Mouse (Mus musculus) B cell, adult 2 months (primary cell): ENCODE data around the gene Gpr176.

ENCODE experiments used
- DNase-seq, 2 experiments: peaks; one replicate each; pipeline ENCODE4 v3.0.0; 2022

Gene Gpr176

DNA sequence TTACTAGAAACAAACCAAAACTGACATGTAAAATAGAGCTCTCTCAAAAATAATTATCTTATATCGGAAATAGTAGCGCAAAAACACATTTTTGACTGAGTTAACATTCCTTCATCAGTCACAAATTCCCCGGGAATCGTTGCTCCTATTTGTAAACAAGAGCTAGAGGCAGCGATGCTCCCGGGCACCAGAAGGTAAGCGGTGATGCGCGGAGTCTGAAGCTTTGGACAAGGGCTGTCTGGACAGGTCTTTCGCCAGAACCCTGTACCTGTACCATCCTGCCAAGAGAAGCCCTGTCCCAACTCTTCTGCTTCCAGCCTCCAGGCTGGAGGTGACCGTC is 688 bp downstream of the Gpr176 start:
- no peak for DNase-seq

DNA sequence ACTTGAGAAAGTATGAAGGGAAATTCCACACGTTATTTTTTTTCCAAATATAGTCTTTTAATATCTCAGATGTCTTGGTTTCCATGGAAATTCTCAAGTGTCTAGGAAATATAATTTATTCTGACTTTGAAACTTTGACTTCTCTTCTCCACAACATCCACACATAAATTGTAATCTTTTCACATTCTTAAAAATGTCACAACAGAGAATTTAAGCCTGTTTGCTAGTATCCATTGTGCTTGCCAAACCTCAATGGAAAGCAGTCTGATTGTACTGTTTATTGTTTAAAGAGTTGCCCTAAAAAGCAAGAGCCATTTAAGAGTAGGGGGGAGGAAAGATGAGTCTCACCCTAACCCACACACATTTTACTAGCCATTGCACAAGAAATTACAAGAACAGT is 1.4 kb downstream of the Gpr176 start:
- no peak for DNase-seq

DNA sequence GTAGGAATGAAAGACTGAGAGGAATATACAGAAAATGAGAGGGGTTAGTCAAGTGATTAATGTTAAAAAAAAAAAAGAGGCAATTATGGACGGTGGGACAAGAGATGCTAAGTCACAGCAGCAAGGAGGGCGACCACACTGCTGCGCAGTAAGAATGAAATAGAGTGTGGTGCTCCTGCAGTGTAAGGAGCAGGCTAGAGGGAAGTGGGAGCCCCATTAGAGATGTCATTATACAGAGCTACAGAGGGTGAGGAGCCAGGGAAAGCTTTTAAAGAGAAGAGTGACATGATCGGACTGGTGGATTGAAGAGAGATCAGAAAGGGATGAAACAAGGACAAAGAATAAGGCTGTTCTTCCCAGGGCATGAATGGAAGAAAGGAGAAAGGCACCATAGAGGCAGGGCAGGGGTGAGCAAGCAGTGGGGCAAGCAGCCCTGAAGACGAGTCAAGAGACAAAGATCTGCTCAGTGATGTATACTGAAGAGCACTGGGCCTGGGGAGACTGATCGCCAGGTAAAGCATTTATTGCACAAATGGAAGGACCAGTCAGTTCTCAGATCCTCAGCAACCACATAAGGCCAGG is 18.0 kb downstream of the Gpr176 start:
- no peak for DNase-seq

DNA sequence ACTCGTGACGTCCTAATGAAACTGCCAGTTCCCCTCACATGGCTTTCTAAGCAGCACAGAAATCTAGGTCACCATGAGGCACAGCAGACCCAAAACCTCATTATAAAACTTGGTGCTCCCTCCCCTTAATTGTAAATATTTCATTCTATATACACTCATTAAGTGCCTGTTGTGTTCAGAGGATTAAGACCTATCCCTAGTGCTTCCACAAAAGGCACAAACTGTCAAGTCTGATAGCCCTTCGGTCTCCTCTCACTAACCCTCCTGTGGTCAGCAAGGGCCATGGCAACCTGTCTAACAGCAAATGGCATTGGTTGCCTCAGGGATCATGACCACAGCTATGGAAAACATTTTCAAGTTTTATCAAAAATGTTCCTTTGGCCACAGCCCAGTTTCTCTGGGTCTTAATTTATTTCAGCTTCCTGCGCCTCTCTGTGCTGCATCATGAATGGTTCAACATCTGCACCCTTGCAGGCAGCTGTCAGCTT is 19.3 kb downstream of the Gpr176 start:
- no peak for DNase-seq

DNA sequence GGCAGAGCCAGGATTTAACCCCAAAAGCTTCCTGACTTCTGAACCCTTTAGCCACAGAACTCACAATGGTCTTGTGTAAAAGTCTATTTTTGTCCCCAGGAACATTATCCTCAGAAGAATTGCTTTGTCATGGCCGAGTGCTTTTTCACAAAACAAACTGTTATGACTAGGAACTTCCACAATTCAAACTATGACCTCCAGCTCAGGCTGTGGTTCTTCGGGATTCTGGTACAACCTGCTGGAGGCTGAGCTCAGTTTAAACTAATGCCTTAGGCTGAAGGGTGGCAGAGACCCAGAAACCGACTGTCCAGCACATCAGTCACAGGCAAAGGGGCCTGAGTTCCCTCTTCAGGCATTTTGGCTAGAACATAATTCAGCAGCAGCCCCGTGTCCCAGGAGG is 19.7 kb downstream of the Gpr176 start:
- DNase-seq: no peak

DNA sequence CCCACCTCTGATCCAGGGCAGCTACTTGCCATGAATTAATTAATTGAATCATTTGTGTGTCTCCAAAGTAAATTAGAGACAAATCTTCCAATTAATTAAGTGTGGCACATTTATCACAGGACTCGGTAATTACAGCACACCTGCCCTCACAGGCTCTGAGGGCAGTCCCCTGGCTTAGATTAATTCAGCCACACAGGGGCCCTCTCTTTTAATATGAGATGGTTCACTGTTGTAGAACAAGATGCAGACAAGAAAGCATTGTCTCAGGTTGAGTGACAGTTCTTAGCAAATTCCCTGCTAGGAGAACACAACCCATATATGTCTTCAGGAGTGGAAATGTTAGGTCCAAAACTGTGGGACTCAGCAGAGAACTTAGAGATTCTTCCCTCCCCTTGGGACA is 27.7 kb downstream of the Gpr176 start:
- no peak for DNase-seq

DNA sequence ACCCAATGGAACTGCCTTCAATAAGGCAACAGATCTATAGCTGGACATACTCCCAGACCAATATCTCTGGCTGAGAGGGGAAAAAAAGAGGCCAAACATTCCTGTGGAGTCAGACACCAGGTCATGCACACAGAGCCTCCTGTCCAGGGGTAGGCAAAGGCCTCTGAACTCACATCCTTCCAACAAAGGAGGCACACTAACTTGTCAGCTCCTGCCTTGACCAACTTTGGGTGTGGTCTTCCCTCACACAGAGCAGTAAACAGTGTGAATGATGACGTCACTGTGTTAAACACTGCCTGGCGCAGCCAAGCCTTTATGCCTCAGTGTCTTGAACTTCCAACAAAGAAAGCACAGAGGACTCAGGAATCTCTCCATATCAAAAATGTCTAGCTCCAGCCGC is 29.3 kb downstream of the Gpr176 start:
- DNase-seq: no peak

DNA sequence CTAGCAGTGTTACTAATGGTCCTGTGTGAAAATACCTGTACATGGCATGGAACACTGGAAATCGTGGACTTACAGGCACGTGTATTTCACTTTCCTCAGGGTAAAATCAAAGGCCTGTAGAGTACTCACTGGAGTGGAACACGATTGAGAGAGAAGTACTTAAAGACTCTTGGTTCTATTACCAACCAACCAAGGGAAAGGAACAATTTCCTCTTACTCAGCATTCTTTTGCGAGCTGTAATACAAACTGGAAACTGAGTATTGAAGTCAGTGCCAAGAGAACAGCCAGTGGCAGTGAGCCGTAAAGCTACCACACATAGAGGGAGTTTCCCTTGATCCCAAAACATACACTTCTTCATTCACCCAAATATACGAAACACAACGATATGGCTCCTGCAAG is 31.9 kb downstream of the Gpr176 start:
- DNase-seq: no peak

DNA sequence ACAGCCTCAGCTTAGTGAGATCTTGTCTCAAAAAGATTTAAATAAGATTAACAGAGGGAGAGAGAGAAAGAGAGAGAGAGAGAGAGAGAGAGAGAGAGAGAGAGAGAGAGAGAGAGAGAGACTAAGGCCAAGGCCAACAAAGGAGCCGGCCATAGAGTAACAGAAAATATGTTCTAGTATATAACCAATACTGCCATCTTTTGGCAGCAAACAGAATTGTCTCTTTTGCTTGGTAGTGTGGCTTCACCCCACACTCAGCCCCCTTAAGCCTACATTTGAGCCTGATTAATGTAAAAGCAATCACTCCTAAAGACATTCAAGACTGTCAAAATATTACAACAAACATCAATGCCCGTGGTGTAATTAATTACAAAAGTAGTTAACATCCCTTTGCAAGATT is 37.1 kb downstream of the Gpr176 start:
- DNase-seq: peak; percentile 29 to 46

DNA sequence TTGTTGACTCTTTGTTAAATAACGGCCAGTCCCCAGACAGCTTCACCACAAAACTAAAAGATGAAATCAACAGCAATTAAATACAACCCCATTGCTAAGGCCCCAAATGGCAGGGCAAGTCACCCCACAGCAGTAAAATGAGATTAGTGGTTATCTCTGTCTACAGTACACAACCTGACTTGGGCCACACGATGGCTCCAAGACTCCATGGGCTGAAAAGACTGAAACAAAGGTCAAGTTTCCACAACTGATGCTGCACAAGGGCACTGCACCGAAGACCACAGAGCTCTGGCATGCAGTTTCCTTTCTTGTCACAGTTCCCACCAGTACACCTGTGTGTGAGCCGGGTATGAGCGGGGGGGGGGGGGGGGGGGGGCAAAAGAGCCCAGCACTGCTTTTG is 50.6 kb downstream of the Gpr176 start:
- no peak for DNase-seq

DNA sequence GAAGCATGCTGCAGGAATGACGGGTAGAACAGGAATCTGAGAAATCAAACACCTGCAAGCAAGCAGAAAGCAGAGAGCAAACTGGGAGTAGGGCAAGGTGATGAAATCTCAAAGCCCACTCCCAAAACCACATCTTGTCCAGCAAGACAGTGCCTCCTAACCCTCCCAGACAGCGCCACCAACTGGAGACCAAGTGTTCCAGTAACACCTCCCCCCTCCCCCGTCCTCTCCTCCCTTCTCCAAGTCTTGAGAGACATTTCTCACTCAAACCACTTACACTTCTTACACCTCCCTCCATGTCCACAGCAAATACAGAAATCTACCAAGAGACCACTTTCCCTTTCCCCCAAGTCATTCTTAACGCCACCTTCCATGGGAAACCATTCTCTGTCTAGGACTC is 51.4 kb downstream of the Gpr176 start:
- DNase-seq: no peak

DNA sequence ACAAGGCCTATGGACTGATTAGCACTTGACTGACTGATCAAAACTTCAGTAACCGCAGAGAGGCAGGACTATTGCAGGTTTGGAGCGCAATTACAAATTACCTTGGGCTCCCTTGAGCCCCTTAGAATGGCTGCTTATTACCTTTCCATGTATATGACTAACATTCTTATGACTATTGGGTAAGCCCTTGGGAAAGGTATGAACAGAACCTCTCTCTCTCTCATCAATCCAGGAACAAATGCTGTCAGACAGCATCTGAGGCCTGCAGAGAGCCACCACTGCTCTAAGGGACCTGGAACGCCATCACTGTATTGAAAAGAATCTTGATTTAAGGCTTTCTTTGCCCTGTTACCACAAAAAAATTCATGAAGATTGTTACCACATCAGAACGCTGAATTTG is 52.1 kb downstream of the Gpr176 start:
- DNase-seq: no peak

DNA sequence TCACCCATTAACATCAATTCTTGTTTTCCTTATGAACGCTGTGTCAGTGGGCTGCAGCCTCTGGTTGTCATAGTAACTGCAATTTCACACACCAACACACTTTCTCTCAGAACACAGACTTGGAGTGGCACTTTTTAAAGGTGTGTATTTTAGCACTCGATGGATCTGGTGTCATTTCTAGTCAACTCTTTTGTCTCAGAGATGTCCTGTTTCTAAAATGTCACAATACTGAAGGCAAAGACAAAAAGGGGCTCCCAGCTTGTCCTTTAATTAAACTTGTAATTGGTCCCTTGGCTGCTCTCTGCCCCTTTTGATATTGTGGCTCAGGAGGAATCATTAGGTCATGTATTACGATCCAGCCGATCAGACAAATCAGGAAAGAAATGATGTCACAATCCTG is 52.7 kb downstream of the Gpr176 start:
- no peak for DNase-seq

DNA sequence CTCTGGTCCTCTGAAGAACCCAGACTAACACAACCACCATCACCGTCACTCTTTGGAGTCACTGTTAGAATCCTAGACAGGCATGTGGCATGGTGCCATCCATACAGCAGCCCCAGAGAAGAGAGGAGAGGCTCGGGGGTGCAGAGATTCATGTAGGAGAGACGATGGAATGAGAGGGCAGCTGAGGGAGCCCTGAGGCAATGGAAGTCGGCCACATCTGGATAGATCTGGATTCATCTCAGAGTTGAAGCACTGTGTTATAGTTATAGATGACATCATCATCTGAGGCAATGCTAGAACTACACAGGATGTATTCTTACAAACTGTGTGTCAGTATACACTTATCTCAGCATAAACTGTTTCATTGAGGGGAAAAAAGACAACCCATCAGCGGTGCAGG is 54.0 kb downstream of the Gpr176 start:
- no peak for DNase-seq

DNA sequence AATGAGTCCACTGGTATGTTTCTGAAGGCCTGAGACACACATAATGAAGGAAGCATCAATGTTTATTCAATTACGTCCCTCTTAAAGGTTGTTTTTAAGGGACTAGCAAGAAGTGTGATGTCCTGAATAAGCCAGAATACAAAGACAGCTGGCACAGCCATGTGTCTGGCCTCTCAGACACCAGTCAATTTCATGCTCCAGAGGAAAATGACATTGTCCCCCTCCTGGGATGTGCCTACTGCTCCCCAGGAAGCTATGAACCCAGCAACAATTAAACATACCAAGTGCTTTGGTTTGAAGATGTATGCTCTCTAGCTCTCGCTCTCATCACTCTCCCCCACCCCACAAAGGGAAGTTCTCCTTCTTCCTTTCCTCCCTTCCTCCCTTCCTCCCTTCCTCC is 56.3 kb downstream of the Gpr176 start:
- no peak for DNase-seq

DNA sequence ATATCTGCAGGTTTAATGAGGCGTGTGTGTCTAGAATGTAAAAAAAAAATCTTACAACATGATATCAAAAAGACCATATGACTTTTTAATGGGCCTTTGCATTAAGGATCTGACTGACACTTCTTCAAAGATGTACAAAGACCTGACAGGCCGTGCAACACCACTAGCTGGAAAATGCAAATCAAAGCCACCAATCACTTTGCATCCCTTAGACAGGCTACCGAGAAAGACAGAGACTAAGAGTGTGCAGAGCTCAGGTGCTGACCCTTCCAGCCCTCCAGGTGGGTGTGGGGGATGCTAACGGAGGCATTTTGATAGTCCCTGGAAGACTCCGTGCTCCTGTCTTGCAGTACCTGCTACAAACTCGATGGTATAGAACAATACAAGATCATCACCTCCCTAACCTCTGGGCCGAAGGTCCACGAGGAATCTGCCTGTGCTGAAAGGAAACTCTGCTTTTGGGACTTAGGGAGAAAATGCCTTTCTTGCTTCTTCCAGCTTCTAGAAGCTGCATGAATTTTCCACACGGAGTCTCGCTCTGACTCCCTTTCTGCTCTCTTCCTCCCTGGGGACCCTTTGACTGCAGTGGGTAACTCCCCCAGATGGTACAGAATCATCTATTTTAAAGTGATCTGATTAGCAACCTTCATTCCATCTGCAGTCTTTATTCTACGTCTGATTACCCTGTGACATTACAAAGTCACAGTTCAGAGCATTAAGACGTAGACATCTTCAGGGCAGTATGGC is 57.4 kb downstream of the Gpr176 start:
- no peak for DNase-seq

DNA sequence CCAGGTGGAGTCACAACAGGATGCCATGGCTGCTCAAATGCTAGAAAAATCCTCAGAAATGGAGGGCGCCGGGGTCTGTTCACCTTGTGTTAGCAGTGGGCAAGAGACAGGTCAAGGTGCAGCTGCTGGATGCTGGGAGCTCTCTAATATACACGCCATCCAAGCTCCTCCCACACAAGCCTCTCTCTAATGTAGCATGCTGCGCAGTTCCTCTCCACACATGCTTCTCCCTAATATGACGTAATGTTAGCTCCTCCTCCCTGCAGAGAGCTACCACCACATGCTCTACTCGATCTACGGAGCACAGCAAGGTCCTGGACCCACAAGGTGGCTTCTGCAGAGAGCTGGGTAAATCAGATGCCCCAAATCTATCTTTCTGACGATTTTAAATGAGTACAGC is 65.7 kb downstream of the Gpr176 start:
- DNase-seq: peak; percentile 29 to 31

DNA sequence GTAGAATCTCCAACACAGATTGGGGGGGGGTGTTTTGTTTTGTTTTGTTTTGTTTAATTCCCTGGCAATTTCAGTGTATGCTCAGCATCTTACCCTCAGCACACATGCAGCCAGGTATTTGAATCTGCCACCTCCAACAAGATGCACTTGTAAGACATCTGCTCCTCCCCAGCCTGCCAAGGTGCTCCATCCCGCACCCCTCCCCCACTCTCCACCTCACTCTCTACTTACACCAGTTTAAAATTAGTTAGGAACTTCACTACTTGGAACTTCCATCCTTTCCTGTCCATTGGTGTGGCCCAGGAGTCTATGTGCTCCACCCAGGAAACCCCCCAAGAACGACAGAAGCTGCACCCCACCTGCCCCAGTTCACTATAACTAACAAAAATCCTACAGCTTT is 66.3 kb downstream of the Gpr176 start:
- DNase-seq: no peak

DNA sequence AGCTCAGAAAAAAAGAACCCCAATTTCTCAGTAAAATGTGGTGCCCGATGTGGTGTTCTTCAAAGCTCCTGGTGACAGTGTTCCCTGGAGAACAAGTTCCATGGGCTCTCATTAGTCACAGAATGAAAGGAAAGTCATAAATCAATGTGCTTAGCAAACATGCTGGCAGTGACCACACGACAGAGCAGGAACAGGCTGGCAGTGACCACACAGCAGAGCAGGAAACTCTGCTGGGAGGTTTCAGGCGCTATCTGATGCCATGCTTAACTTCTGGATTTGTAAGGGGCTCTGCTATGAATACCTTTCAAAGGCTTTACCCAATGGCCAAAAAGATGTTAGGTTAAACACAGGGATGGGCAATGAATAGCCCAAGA is 66.7 kb downstream of the Gpr176 start:
- DNase-seq: no peak

DNA sequence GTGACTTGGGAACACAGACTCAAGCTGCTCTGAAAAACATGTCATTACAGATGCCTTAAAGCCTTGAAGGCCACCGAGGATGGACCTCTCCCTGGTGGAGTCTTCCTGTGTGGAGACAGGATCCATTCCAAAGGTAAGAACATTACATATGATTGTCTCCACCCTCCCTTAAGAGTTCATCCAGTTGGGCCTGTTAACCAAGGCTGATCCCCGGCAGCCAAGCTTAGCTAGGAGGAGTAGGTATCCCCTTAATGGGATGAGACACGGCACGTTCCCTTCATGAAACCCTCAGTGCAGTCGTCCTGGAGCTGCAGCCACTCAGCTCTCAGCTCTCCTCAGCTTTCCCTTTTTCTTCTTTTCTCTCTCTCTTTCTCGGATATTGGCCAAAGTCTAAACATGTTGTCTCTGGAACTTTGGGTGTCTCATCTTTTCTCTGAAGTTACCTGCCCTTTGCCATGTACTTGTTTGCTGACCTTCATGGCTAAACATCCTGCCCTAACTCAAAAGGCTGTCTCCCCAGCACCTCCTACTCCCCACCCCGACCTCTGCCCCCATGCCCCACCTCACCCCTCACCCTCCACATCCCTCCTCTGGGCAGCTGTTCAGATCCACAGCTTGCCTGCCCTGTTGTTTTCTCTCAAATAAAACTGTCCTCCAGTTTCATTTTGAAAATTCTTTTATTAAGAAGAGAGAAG is 67.2 kb downstream of the Gpr176 start:
- no peak for DNase-seq

DNA sequence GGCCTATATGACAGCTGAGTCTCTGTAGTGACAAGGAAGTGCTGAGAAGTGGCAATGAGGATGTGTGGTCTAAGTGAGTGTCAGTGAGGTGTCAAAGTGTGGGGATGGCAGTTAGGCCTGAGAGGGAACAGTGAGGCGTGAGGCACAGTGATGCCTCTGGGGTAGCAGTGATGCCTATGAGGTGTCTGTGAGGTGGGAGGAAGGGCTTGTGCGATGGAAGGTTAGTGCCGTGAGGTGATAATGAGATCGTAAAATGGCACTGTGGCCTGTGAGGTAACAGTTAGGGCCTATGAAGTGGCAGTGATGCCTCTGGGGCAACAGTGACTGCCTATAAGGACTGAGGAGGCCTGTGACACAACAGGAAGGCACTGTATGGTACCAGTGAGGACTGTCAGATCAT is 69.8 kb downstream of the Gpr176 start:
- no peak for DNase-seq

DNA sequence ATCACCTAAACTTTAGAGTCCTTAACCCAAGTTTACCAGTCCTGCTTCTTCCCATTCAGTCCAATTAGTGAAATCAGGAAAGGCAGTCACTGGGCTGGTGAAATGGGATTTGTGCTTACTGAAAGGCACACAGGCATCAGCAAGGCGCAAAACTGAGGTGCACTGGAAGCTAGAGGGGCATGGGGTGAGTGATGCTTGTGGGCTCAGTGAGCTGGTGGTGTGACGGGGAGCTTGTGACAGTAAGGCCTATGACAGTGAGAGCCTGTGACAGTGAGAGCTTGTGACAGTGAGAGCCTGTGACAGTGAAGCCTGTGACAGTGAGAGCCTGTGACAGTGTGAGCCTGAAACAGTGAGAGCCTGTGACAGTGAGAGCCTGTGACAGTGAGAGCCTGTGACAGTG is 71.6 kb downstream of the Gpr176 start:
- no peak for DNase-seq

DNA sequence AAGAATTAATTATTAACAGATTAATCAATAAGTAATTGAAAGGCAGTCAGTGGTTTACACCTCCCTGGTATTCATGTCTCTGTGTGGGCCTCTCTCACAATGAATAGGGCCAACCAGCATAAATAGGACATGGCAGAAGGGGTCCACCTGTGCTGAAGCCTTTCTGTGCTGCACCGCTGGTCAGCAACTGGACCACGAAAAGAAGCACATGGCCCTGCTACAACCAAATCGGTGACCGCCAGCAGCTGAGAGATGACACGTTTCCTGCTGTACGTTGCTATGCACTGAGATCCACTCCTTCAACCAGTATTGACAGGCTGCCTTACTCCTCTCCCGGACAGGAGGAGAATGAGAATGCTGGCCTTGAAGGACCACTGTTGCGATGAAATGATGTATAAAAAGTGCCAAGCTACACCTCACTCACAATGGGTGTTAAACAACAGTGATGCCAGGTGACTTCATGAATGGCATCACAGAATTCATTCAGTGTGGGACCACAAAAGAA is 72.1 kb downstream of the Gpr176 start:
- DNase-seq: no peak

DNA sequence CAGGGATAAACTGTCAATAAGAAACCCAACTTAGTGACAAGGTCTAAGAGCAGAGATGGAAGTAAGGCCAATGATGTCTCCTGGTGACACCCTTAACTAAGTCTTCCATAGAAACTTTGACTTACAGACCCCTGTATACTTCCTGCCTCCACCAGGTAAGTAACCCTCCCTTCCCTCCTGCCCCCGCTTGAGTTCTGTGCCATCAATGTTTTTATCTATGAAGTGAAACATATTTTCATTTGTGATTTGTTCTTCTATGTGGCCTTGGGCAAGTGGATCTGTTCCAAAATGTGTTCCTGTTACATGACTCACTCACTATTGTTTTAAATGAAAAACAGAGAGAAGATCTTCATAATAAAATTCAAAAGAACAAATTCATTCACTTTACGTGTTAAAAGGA is 73.2 kb downstream of the Gpr176 start:
- DNase-seq: no peak
